In genomic region chr6:126643341-126644055, GRCm38 (mm10) we compare ENCODE assay signal across 7 mouse cellular contexts. TPM values are rescaled to one million over a fixed set of nuclear protein-coding genes. Genes with fewer than 3 reads are reported as not detected.
DNase-seq lines count a peak whose midpoint lies in the region; ATAC-seq lines count a peak whose summit lies in the region.

No protein-coding gene starts in this region.

- no peaks in the 10 kb centered on the region for H3K9me3 ChIP-seq in lung, embryonic 15.5 days
- H3K9me3 ChIP-seq in embryonic facial prominence, embryonic 12.5 days, result no peaks in the 10 kb centered on the region
- no peaks in the 10 kb centered on the region for H3K9me3 ChIP-seq in hindbrain, embryonic 16.5 days (ENCODE audit: control insufficient read depth, low read length)
- no peaks in the 10 kb centered on the region for H3K9me3 ChIP-seq in neural tube, embryonic 11.5 days (ENCODE audit: control insufficient read depth, low read length)

- H3K36me3 ChIP-seq in lung, embryonic 15.5 days, result no peaks in the 10 kb centered on the region
- H3K36me3 ChIP-seq in embryonic facial prominence, embryonic 12.5 days, result no peaks in the 10 kb centered on the region
- no peaks in the 10 kb centered on the region for H3K36me3 ChIP-seq in hindbrain, embryonic 16.5 days (ENCODE audit: control insufficient read depth, insufficient read depth, low read length)
- H3K36me3 ChIP-seq in neural tube, embryonic 11.5 days (ENCODE audit: control insufficient read depth, insufficient read depth, low read length), result no peaks in the 10 kb centered on the region

- no peak for DNase-seq in lung, postnatal 14 days
- DNase-seq in neural tube, embryonic 11.5 days (ENCODE audit: low spot score), result no peak
- no peak for DNase-seq in lung, postnatal 36 days

- peak overlapping the region; percentile 68 for H3K4me2 ChIP-seq in lung, embryonic 15.5 days
- peak overlapping the region; percentile 99 for H3K4me2 ChIP-seq in embryonic facial prominence, embryonic 12.5 days (replicated peaks)
- H3K4me2 ChIP-seq in hindbrain, embryonic 16.5 days (ENCODE audit: low read length), result peak overlapping the region; percentile 95
- H3K4me2 ChIP-seq in neural tube, embryonic 11.5 days (ENCODE audit: low read depth), result peak overlapping the region; percentile 98

- peaks cover 88% of the 10 kb centered on the region for H3K27me3 ChIP-seq in lung, embryonic 15.5 days
- H3K27me3 ChIP-seq in embryonic facial prominence, embryonic 12.5 days, result peaks cover 65% of the 10 kb centered on the region
- H3K27me3 ChIP-seq in hindbrain, embryonic 16.5 days (replicated peaks; ENCODE audit: control insufficient read depth, insufficient read depth, low read length), result peaks cover 22% of the 10 kb centered on the region
- H3K27me3 ChIP-seq in neural tube, embryonic 11.5 days (ENCODE audit: control insufficient read depth, insufficient read depth, low read length), result peaks cover 51% of the 10 kb centered on the region

- WGBS in lung, embryonic 15.5 days, result 2% methylated on average over 25 of the region's 25 CpGs
- WGBS in embryonic facial prominence, embryonic 12.5 days, result under 1% methylated on average over 24 of the region's 25 CpGs
- WGBS in hindbrain, embryonic 16.5 days, result under 1% methylated on average over 25 of the region's 25 CpGs
- WGBS in neural tube, embryonic 11.5 days, result 1% methylated on average over 25 of the region's 25 CpGs

- no peak for ATAC-seq in lung, embryonic 15.5 days (ENCODE audit: borderline replicate concordance, extremely low read depth, low FRiP score, low TSS enrichment)
- no peak for ATAC-seq in embryonic facial prominence, embryonic 12.5 days (ENCODE audit: insufficient number of reproducible peaks, insufficient read depth, low FRiP score, low TSS enrichment)
- ATAC-seq in hindbrain, embryonic 16.5 days, result no peak
- ATAC-seq in neural tube, embryonic 11.5 days (ENCODE audit: insufficient read depth, low FRiP score, low TSS enrichment), result no peak
- no peak for ATAC-seq in inflammation-experienced regulatory T-cells, adult 6 months

- H3K4me3 ChIP-seq in lung, embryonic 15.5 days, result peak overlapping the region; percentile 37
- H3K4me3 ChIP-seq in embryonic facial prominence, embryonic 12.5 days, result peak overlapping the region; percentile 49
- H3K4me3 ChIP-seq in hindbrain, embryonic 16.5 days (ENCODE audit: low read length), result peak overlapping the region; percentile 67
- H3K4me3 ChIP-seq in neural tube, embryonic 11.5 days (ENCODE audit: low read depth, low read length), result peak overlapping the region; percentile 49

- no peak overlapping the region for H3K9ac ChIP-seq in lung, embryonic 15.5 days
- H3K9ac ChIP-seq in embryonic facial prominence, embryonic 12.5 days, result peak overlapping the region; percentile 47
- H3K9ac ChIP-seq in hindbrain, embryonic 16.5 days (ENCODE audit: low read depth, low read length), result peak overlapping the region; percentile 76
- H3K9ac ChIP-seq in neural tube, embryonic 11.5 days (ENCODE audit: low read length), result peak overlapping the region; percentile 29; the same call in 1 of the 2 replicates

- peaks cover 37% of the 10 kb centered on the region for H3K4me1 ChIP-seq in lung, embryonic 15.5 days
- H3K4me1 ChIP-seq in embryonic facial prominence, embryonic 12.5 days, result peaks cover 21% of the 10 kb centered on the region
- H3K4me1 ChIP-seq in hindbrain, embryonic 16.5 days (ENCODE audit: control insufficient read depth, insufficient read depth, low read depth, low read length), result peaks cover 21% of the 10 kb centered on the region
- peaks cover 5% of the 10 kb centered on the region; the same call in 1 of the 2 replicates for H3K4me1 ChIP-seq in neural tube, embryonic 11.5 days (ENCODE audit: control insufficient read depth, insufficient read depth, low read length)

- no peak overlapping the region for H3K27ac ChIP-seq in lung, embryonic 15.5 days
- no peak overlapping the region for H3K27ac ChIP-seq in embryonic facial prominence, embryonic 12.5 days
- no peak overlapping the region for H3K27ac ChIP-seq in hindbrain, embryonic 16.5 days (ENCODE audit: low read depth, low read length)
- H3K27ac ChIP-seq in neural tube, embryonic 11.5 days (ENCODE audit: low read depth, low read length), result no peak overlapping the region

RNA-seq across cellular contexts. Expression of gene Kcna1, which starts 2.7 kb away (rescaled TPM):
- 0.34 and 0.35 TPM in 2 replicates for polyA plus RNA-seq in lung, embryonic 15.5 days (2015; fragmentation: Nextera tagmentation; extraction: Ambion mirVana)
- 2.6 and 2.7 TPM in 2 replicates for polyA plus RNA-seq in embryonic facial prominence, embryonic 12.5 days (2016; fragmentation: Nextera tagmentation; extraction: Ambion mirVana)
- polyA plus RNA-seq in hindbrain, embryonic 16.5 days (2015; fragmentation: Nextera tagmentation; extraction: Ambion mirVana), result 4.1 and 5.5 TPM in 2 replicates
- polyA plus RNA-seq in neural tube, embryonic 11.5 days (2014; fragmentation: Nextera tagmentation; extraction: Ambion mirVana), result 1.4 and 1.5 TPM in 2 replicates
- polyA plus RNA-seq in inflammation-experienced regulatory T-cells, adult 6 months (2017; shearing (Covaris generic)), result not detected
